ENCODE assay signal across 8 mouse cellular contexts in the genomic region with DNA sequence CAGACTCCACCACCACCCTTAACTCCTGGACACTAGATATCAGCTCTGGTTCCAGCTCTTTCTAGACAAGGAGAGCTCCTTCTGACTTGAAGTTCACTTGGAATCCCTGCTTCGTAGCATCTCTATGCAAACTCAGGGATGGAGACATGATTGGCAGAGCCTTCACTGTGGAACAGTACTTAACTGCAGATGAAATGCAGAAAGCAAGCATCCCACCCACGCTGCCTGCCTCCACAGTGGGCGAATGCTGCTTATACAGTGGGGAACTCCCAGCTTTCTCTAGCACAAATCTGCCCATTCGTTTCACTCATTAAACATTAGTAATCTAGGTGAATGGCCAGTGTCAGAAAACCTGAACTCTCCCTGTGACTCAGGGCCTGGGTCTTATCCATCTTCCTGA.
"Had no signal": no experiment of that assay in that cellular context is flagged by ENCODE, and none has a peak within 500 bp of the region (broad histone marks: within the 10 kb centered on the region; RNA-seq: fewer than 3 reads in every experiment).

No protein-coding gene starts in this region.

- DNase-seq: kidney, adult 18-20 months; kidney, postnatal 10 days; kidney, postnatal 4 days; lung, embryonic 14.5 days; lung, postnatal 10 days; lung, postnatal 4 days; midbrain, embryonic 14.5 days; thymus, postnatal 4 days had no signal
